Mouse (Mus musculus): ENCODE data around the gene Sgms1.

Gene Sgms1

GRCm38 (mm10) chr19:32389001-32389871 lies at the start of gene Sgms1:
Gene Sgms1, minus strand, starts transcription at chr19:32389714.
- DNase-seq (ENCODE audit: low read depth, low spot score): peak; percentile 91

- DNase-seq (ENCODE audit: low read depth, low spot score): no peak
Observed at GRCm38 (mm10) chr19:32425856-32426255, 36.3 kb upstream of the Sgms1 start.

- no peak for DNase-seq (ENCODE audit: low read depth, low spot score)
Observed at GRCm38 (mm10) chr19:32424706-32425105, 35.2 kb upstream of the Sgms1 start.

GRCm38 (mm10) chr19:32419069-32419468 lies 29.6 kb upstream of the Sgms1 start:
- DNase-seq (ENCODE audit: low read depth, low spot score): no peak

- DNase-seq (ENCODE audit: low read depth, low spot score): no peak
Observed at GRCm38 (mm10) chr19:32416692-32417317, 27.3 kb upstream of the Sgms1 start.

GRCm38 (mm10) chr19:32409603-32410360 lies 20.3 kb upstream of the Sgms1 start:
- no peak for DNase-seq (ENCODE audit: low read depth, low spot score)

- DNase-seq (ENCODE audit: low read depth, low spot score): no peak
Observed at GRCm38 (mm10) chr19:32406717-32407116, 17.2 kb upstream of the Sgms1 start.

- no peak for DNase-seq (ENCODE audit: low read depth, low spot score)
Observed at GRCm38 (mm10) chr19:32404386-32404785, 14.9 kb upstream of the Sgms1 start.

- DNase-seq (ENCODE audit: low read depth, low spot score): no peak
Observed at GRCm38 (mm10) chr19:32403834-32404233, 14.3 kb upstream of the Sgms1 start.

- no peak for DNase-seq (ENCODE audit: low read depth, low spot score)
Observed at GRCm38 (mm10) chr19:32398491-32398890, 9.0 kb upstream of the Sgms1 start.

GRCm38 (mm10) chr19:32396303-32396702 lies 6.8 kb upstream of the Sgms1 start:
- no peak for DNase-seq (ENCODE audit: low read depth, low spot score)

- DNase-seq (ENCODE audit: low read depth, low spot score): no peak
Observed at GRCm38 (mm10) chr19:32394825-32395224, 5.3 kb upstream of the Sgms1 start.

- DNase-seq (ENCODE audit: low read depth, low spot score): no peak
Observed at GRCm38 (mm10) chr19:32393758-32394450, 4.4 kb upstream of the Sgms1 start.

GRCm38 (mm10) chr19:32393092-32393745 lies 3.7 kb upstream of the Sgms1 start:
- DNase-seq (ENCODE audit: low read depth, low spot score): no peak

GRCm38 (mm10) chr19:32391441-32391840 lies 1.9 kb upstream of the Sgms1 start:
- no peak for DNase-seq (ENCODE audit: low read depth, low spot score)

GRCm38 (mm10) chr19:32390116-32390515 lies 602 bp upstream of the Sgms1 start:
- no peak for DNase-seq (ENCODE audit: low read depth, low spot score)

- DNase-seq (ENCODE audit: low read depth, low spot score): peak; percentile 85
Observed at GRCm38 (mm10) chr19:32388191-32388921, 1.2 kb downstream of the Sgms1 start.

- peak; percentile 27 for DNase-seq (ENCODE audit: low read depth, low spot score)
Observed at GRCm38 (mm10) chr19:32387403-32388190, 1.9 kb downstream of the Sgms1 start.

- DNase-seq (ENCODE audit: low read depth, low spot score): no peak
Observed at GRCm38 (mm10) chr19:32386556-32387402, 2.7 kb downstream of the Sgms1 start.
